Mouse (Mus musculus) CD8-positive naive resting alpha-beta T cell, adult 57 days (primary cell): Measurements from ENCODE around the gene 9230113P08Rik. TPM values are rescaled to one million over a fixed set of nuclear protein-coding genes. Genes with fewer than 3 reads are reported as not detected.

Source experiments
- total RNA-seq: library from RNA; stranded (reverse); gene quantifications from one replicate; pipeline ENCODE4 v1.2.4, GENCODE M21; 2023

9230113P08Rik gene
- not detected for total RNA-seq

GRCm38 (mm10) chr9:35908123-35908522, at the start of gene 9230113P08Rik:
9230113P08Rik (plus strand) TSS chr9:35908423.

Other genes with a start within 250 kb of the 9230113P08Rik start
- gene Pate1, start 221.0 kb upstream of the 9230113P08Rik start, total RNA-seq, result not detected
- gene Gm17677, start 167.4 kb upstream of the 9230113P08Rik start, total RNA-seq, result not detected
- gene Gm17727, start 130.3 kb upstream of the 9230113P08Rik start, total RNA-seq, result not detected
- gene Gm27235, start 118.3 kb upstream of the 9230113P08Rik start, total RNA-seq, result not detected
- not detected for gene D730048I06Rik, start 118.3 kb upstream of the 9230113P08Rik start, total RNA-seq
- gene 9230110F15Rik, start 64.3 kb upstream of the 9230113P08Rik start, total RNA-seq, result not detected
- gene Gm5916, start 220.4 kb downstream of the 9230113P08Rik start, total RNA-seq, result not detected